Mouse (Mus musculus) megakaryocyte, embryonic 14.5 days (primary cell): Measurements from ENCODE around the gene Zfp94.

Source experiments
- FLI1 ChIP-seq: IDR thresholded peaks from 2 replicates; pipeline ENCODE4 v1.6.1; 2012; ENCODE audit warnings: low read length, inconsistent platforms, mixed read lengths
- GATA1 ChIP-seq: IDR thresholded peaks from 3 replicates; pipeline ENCODE4 v1.6.1; 2012; ENCODE audit warnings: mixed read lengths, low read length, inconsistent platforms, borderline replicate concordance

DNA sequence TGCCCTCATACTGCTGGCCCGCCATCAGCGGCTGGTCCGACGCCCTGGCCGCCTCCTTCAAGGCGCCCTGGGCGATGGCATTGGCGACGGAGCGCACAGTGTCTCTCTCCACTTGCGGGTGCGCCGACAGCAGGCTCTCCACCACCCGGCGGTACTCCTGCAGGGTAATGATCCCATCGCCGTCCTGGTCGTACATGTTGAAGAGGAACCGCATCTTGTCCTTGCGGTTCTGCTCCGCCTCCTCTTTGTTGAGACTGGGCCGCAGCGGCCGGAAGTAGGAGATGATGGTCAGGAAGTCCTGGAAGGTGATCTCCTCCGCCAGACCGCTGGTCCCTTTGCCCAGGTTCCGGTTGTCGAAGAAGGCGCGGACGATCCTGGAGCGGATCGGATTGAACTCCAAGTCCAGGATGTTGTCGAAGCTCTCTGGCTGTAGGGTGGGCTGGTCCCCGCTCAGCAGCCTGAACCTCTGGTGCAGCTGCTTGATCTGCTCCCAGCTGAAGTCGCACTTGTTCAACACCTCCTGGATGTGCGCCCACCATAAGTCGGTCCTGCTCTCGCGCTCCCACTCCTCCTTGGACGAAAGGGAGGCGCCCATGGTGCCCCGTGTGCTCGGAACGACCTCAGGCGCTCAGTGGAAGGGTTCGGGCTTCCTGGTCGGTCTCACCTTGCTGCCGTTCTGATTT lies 17.0 kb upstream of the Zfp94 start, which contains the start of gene Tescl:
- no peak for TF ChIP-seq GATA1
- TF ChIP-seq FLI1 = no peak
